Mouse (Mus musculus) ES-Bruce4 (cell line): Measurements from ENCODE around the gene Polk. TPM values are rescaled to one million over a fixed set of nuclear protein-coding genes. Genes with fewer than 3 reads are reported as not detected.

Experiments used
- H3K27ac ChIP-seq: 2 replicates; pipeline ENCODE4 v1.5.1; 2012; ENCODE audit warnings: low read length, inconsistent platforms; ENCODE audit not compliant: insufficient read depth
- H3K27me3 ChIP-seq: 2 replicates; pipeline ENCODE4 v1.6.1; 2012; ENCODE audit warnings: mild to moderate bottlenecking, low read length, inconsistent platforms; ENCODE audit not compliant: control insufficient read depth, poor library complexity, insufficient read depth, severe bottlenecking
- H3K36me3 ChIP-seq: 2 replicates; pipeline ENCODE4 v1.6.1; 2012; ENCODE audit warnings: inconsistent platforms, mild to moderate bottlenecking, low read length, moderate library complexity; ENCODE audit not compliant: control insufficient read depth, poor library complexity, insufficient read depth, severe bottlenecking
- H3K4me1 ChIP-seq: one replicate; pipeline ENCODE4 v1.8.1; 2011; ENCODE audit warnings: low read length; ENCODE audit not compliant: control insufficient read depth, insufficient read depth
- H3K4me3 ChIP-seq: 2 replicates; pipeline ENCODE4 v1.5.1; 2011; ENCODE audit warnings: low read depth, mild to moderate bottlenecking, low read length
- H3K9ac ChIP-seq: 2 replicates; pipeline ENCODE4 v1.6.1; 2012; ENCODE audit warnings: low read depth, mild to moderate bottlenecking, inconsistent platforms; ENCODE audit not compliant: poor library complexity, severe bottlenecking
- H3K9me3 ChIP-seq: replicated peaks from 2 replicates; pipeline ENCODE4 v1.6.1; 2012; ENCODE audit warnings: mild to moderate bottlenecking, low read length, inconsistent platforms; ENCODE audit not compliant: control insufficient read depth, poor library complexity, insufficient read depth, severe bottlenecking
- CTCF ChIP-seq: IDR thresholded peaks from one replicate; pipeline ENCODE4 v1.8.1; 2011; ENCODE audit warnings: low read depth, low read length
- EP300 ChIP-seq: IDR thresholded peaks from 2 replicates; pipeline ENCODE4 v1.6.1; 2011; ENCODE audit warnings: low read depth, low read length; ENCODE audit not compliant: insufficient read depth
- POLR2A ChIP-seq: IDR thresholded peaks from one replicate; pipeline ENCODE4 v1.8.1; 2011; ENCODE audit warnings: low read length; ENCODE audit not compliant: insufficient read depth
- polyA plus RNA-seq: library from polyadenylated mRNA; stranded (reverse); fragments of >200 nt; gene quantifications from 2 replicates; pipeline ENCODE4 v1.2.4, GENCODE M21; 2011; ENCODE audit warnings: low read depth; ENCODE audit not compliant: missing spikeins, insufficient read depth, insufficient read length

Gene Polk
- polyA plus RNA-seq, 1 experiment = 72.5 TPM

GRCm38 (mm10) chr13:96527856-96528255 is 14.5 kb downstream of the Polk start:
- Histone ChIP-seq H3K27ac (no peak overlapping the region), H3K4me1 (peaks cover 2% of the 10 kb centered on the region), H3K9ac (no peak overlapping the region), H3K27me3 (no peaks in the 10 kb centered on the region), H3K36me3 (no peaks in the 10 kb centered on the region; the same call in 1 of the 2 replicates), H3K4me3 (no peak overlapping the region), H3K9me3 (no peaks in the 10 kb centered on the region)
- no peak for TF ChIP-seq POLR2A
- no peak for TF ChIP-seq EP300
- no peak for TF ChIP-seq CTCF

- Histone ChIP-seq H3K9ac (no peak overlapping the region), H3K27me3 (no peaks in the 10 kb centered on the region), H3K9me3 (no peaks in the 10 kb centered on the region), H3K27ac (no peak overlapping the region), H3K4me3 (no peak overlapping the region), H3K4me1 (peaks cover 2% of the 10 kb centered on the region), H3K36me3 (no peaks in the 10 kb centered on the region; the same call in 1 of the 2 replicates)
- TF ChIP-seq CTCF (no peak), EP300 (no peak), POLR2A (no peak)
These were observed 15.4 kb downstream of the Polk start for GRCm38 (mm10) chr13:96527022-96527421.

GRCm38 (mm10) chr13:96521294-96521693 is 21.1 kb downstream of the Polk start:
- Histone ChIP-seq H3K9me3 (no peaks in the 10 kb centered on the region), H3K27ac (no peak overlapping the region), H3K9ac (no peak overlapping the region), H3K4me3 (no peak overlapping the region), H3K27me3 (no peaks in the 10 kb centered on the region), H3K4me1 (no peaks in the 10 kb centered on the region), H3K36me3 (peaks cover 6% of the 10 kb centered on the region; the same call in 1 of the 2 replicates)
- TF ChIP-seq EP300 (no peak), CTCF (no peak), POLR2A (no peak)

- Histone ChIP-seq H3K27me3 (no peaks in the 10 kb centered on the region), H3K9me3 (no peaks in the 10 kb centered on the region), H3K9ac (no peak overlapping the region), H3K4me1 (no peaks in the 10 kb centered on the region), H3K36me3 (peaks cover 11% of the 10 kb centered on the region), H3K27ac (no peak overlapping the region), H3K4me3 (no peak overlapping the region)
- no peak for TF ChIP-seq EP300
These were observed 25.0 kb downstream of the Polk start for GRCm38 (mm10) chr13:96517335-96517734.

DNA sequence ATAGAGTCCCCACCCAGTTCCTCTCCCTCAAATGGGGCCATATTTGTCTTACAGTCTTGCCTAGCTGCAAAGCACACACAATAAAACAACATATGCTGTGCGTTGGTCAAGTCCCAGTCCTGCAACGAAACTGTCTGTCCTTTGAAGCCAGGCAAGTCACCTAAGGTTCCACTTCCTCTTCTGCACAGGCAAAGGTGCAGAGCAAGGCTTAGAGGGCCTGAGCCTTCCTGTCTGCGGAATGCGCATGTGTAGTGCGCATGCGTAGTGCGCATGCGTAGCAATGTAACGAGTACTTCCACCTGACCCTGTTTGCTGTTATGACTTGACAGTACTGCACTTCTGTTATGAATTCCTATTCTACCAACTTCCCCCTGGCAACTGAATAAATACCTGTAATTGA is 26.1 kb downstream of the Polk start:
- no peaks in the 10 kb centered on the region for H3K27me3 ChIP-seq
- peaks cover 11% of the 10 kb centered on the region for H3K36me3 ChIP-seq
- TF ChIP-seq EP300 (no peak), POLR2A (no peak), CTCF (no peak)
- H3K9ac ChIP-seq = no peak overlapping the region
- H3K4me1 ChIP-seq = no peaks in the 10 kb centered on the region
- H3K9me3 ChIP-seq = no peaks in the 10 kb centered on the region
- no peak overlapping the region for H3K4me3 ChIP-seq
- H3K27ac ChIP-seq = no peak overlapping the region

GRCm38 (mm10) chr13:96514154-96514942 is 28.0 kb downstream of the Polk start:
- no peaks in the 10 kb centered on the region for H3K9me3 ChIP-seq
- peaks cover 11% of the 10 kb centered on the region for H3K36me3 ChIP-seq
- H3K27ac ChIP-seq = no peak overlapping the region
- H3K4me3 ChIP-seq = no peak overlapping the region
- no peaks in the 10 kb centered on the region for H3K27me3 ChIP-seq
- TF ChIP-seq POLR2A (no peak), EP300 (no peak), CTCF (no peak)
- H3K9ac ChIP-seq = no peak overlapping the region
- no peaks in the 10 kb centered on the region for H3K4me1 ChIP-seq
